Mouse (Mus musculus) cerebellum, adult 2 months (tissue): ENCODE measurements at regions not wholly inside any gene's neighbourhood (a gene's known extent, or its start where the extent isn't known, plus 50 kb on each side); places are given as distances from the start of the nearest gene placed in this dataset.

ENCODE experiments used
- CTCF ChIP-seq: fragments of 200-500 bp; IDR thresholded peaks from 2 replicates; pipeline ENCODE4 v1.5.1; 2011; ENCODE audit warnings: low read depth, mild to moderate bottlenecking, control low read depth, low read length, moderate library complexity, borderline replicate concordance; ENCODE audit not compliant: insufficient read depth
- POLR2A ChIP-seq: fragments of 200-500 bp; IDR thresholded peaks from 2 replicates; pipeline ENCODE4 v1.6.1; 2011; ENCODE audit warnings: low read length, control low read depth, borderline replicate concordance; ENCODE audit not compliant: insufficient read depth

- TF ChIP-seq CTCF (no peak), POLR2A (no peak)
Measured at GRCm38 (mm10) chr2:146672761-146673160, 160.6 kb upstream of the Ralgapa2 start.
